Mouse (Mus musculus) liver, adult 2 months (tissue): ENCODE results near the gene Slc5a10. TPM values are rescaled to one million over a fixed set of nuclear protein-coding genes. Genes with fewer than 3 reads are reported as not detected.
A peak's percentile ranks its signal among the peaks of the same experiment; 100 is the strongest.

Experiments used
- DNase-seq: peaks from one replicate; pipeline ENCODE4 v3.0.0-alpha.2; 2011; ENCODE audit warnings: low read depth, low spot score; ENCODE audit errors: extremely low read depth
- H3K27ac ChIP-seq: fragments of 200-500 bp; replicated peaks from 2 replicates; pipeline ENCODE4 v1.5.1; 2012; ENCODE audit warnings: low read depth, mild to moderate bottlenecking, control low read depth, inconsistent platforms, low read length; ENCODE audit not compliant: insufficient read depth
- H3K27me3 ChIP-seq: fragments of 200-500 bp; 2 replicates; pipeline ENCODE4 v1.6.1; 2012; ENCODE audit warnings: mild to moderate bottlenecking, moderate library complexity, low read length, inconsistent platforms; ENCODE audit not compliant: control insufficient read depth, insufficient read depth
- H3K36me3 ChIP-seq: fragments of 200-500 bp; 2 replicates; pipeline ENCODE4 v1.6.1; 2012; ENCODE audit warnings: low read length, inconsistent platforms; ENCODE audit not compliant: control insufficient read depth, insufficient read depth
- H3K4me1 ChIP-seq: fragments of 200-500 bp; 2 replicates; pipeline ENCODE4 v1.6.1; 2011; ENCODE audit warnings: low read length; ENCODE audit not compliant: control insufficient read depth, insufficient read depth
- H3K4me3 ChIP-seq: fragments of 200-500 bp; 2 replicates; pipeline ENCODE4 v1.5.1; 2011; ENCODE audit warnings: low read depth, mild to moderate bottlenecking, control low read depth, low read length, moderate library complexity; ENCODE audit not compliant: insufficient read depth
- H3K79me2 ChIP-seq: fragments of 200-500 bp; 2 replicates; pipeline ENCODE4 v1.6.1; 2012; ENCODE audit warnings: inconsistent platforms, mild to moderate bottlenecking, low read length, moderate library complexity; ENCODE audit not compliant: control insufficient read depth, insufficient read depth
- H3K9ac ChIP-seq: fragments of 200-500 bp; 2 replicates; pipeline ENCODE4 v1.6.1; 2012; ENCODE audit warnings: low read depth, mild to moderate bottlenecking, control low read depth, inconsistent platforms, low read length
- CTCF ChIP-seq: fragments of 200-500 bp; IDR thresholded peaks from 2 replicates; pipeline ENCODE4 v1.5.1; 2011; ENCODE audit warnings: low read depth, low read length, control low read depth
- POLR2A ChIP-seq: fragments of 200-500 bp; IDR thresholded peaks from 2 replicates; pipeline ENCODE4 v1.6.1; 2011; ENCODE audit warnings: low read length, control low read depth; ENCODE audit not compliant: insufficient read depth; ENCODE audit errors: extremely low read depth
- WGBS: fragments of 180-500 bp; shearing (Covaris S2); methylation state at CpG from one replicate; pipeline ENCODE4 v1.1.7; 2018; 5-methylcytosine and 5-hydroxymethylcytosine counted together
- polyA plus RNA-seq: library from polyadenylated mRNA; depleted of rRNA; stranded (reverse); fragments of >200 nt; gene quantifications from 2 replicates; pipeline ENCODE4 v1.2.3, GENCODE M21; 2012
- total RNA-seq: library from RNA; depleted of rRNA; stranded (reverse); fragments of >200 nt; gene quantifications from 2 replicates; pipeline ENCODE4 v1.2.3, GENCODE M21; 2014

Slc5a10 gene
- total and polyA plus RNA-seq, 2 experiments, result not detected

DNA sequence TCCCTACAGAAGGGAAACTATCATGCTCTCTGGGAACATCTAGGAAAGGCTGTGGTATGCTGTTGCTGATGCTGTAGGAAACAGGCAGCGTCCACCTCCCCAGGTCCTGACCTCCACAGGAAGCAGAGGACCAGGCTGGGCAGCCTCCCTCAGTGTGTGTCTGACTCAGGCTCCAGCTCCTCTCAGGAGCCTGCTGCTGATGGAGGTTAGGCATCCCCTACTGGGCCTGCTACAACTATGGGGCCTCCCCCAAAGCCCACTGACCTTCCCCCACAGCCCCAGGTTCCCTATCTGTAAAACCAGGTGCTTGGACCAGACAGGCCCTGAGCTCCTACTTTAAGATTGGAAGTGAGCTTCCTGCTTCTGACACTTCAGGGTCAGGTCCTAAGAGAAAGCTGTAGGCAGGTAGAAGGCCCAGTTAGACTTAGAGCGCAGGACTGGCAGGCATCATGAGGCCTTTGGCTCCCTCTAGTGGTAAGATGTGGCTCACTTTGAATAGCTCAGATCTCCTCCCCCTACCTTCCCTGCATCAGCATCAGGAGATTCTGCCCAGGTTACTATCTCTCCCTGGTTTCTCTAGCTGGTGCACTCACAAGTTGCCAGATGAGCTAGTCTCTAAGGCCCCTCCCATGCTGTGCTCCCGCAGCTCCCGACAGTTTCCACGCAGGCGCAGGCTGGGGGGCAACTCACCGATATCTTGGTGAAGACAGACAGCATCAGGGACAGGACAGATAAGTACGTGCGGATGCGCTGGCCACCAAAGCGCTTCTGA, 6.1 kb downstream of the Slc5a10 start:
- peak; percentile 61 for DNase-seq
- H3K27me3 ChIP-seq, result no peaks in the 10 kb centered on the region
- no peaks in the 10 kb centered on the region for H3K36me3 ChIP-seq
- H3K4me3 ChIP-seq, result no peak overlapping the region
- no peak for TF ChIP-seq POLR2A
- TF ChIP-seq CTCF, result peak; percentile 81
- H3K27ac ChIP-seq, result no peak overlapping the region
- H3K4me1 ChIP-seq, result no peaks in the 10 kb centered on the region
- no peaks in the 10 kb centered on the region for H3K79me2 ChIP-seq
- WGBS, result 45% methylated on average over 11 of the region's 11 CpGs
- no peak overlapping the region for H3K9ac ChIP-seq

DNA sequence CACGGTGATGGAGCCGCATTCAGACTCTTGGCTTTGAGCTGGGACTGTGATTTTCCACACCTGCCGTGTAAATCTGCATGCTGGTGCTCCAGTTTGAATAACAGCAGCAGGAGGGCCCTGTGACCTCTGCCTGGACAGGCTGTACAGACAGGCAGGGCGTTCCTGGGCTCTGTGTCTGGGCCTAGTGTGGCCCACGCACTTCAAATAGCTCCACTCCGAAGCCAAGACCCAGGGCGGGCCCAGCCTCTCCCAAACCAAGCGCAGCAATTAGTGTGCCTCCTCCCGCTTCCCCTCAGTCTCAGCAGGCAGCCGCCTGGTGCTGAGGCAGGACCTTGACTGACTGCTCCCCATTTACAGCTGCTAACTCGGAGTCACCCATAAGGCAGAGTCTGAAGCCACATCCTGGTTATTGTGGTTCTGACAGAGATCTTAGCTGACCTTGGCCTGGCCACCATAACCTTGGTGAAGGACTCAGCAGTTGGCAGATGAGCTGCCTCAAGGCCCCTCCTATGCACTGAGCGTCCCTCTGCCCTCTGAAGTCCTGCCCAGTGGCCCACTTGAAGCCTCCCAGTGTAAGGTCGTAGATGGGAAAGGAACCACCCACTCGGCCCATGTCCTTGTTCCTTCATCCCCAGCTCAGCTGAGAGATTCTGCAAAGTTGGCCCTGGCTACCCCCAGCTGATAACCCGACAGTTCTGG, 7.3 kb downstream of the Slc5a10 start:
- H3K9ac ChIP-seq, result no peak overlapping the region
- no peaks in the 10 kb centered on the region for H3K36me3 ChIP-seq
- H3K79me2 ChIP-seq, result no peaks in the 10 kb centered on the region
- H3K4me3 ChIP-seq, result no peak overlapping the region
- no peaks in the 10 kb centered on the region for H3K27me3 ChIP-seq
- no peaks in the 10 kb centered on the region for H3K4me1 ChIP-seq
- 91% methylated on average over 15 of the region's 15 CpGs for WGBS
- no peak for DNase-seq
- no peak for TF ChIP-seq POLR2A
- no peak for TF ChIP-seq CTCF
- H3K27ac ChIP-seq, result no peak overlapping the region

DNA sequence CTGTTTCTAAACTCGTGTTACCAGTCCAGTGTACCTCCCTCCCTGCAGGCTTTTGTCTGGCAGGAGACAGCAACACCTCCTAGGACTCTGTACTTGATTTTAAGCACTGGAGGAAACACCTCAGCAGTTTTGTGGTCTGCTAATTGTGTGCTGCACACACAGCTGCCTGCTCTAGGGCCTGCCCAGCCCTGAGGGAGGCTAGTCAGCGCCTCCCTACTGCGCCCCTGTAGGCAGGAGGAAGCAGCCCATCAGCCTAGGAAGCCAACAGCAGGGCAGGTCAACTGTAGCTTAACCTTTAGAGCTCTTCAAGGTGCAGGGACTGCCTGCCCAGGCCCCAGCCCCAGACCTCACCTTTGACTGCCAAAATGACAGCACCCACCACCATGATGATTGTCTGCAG, 11.7 kb downstream of the Slc5a10 start:
- Histone ChIP-seq H3K4me3 (no peak overlapping the region), H3K27ac (no peak overlapping the region), H3K36me3 (no peaks in the 10 kb centered on the region), H3K4me1 (no peaks in the 10 kb centered on the region), H3K79me2 (no peaks in the 10 kb centered on the region), H3K27me3 (no peaks in the 10 kb centered on the region), H3K9ac (no peak overlapping the region)
- TF ChIP-seq POLR2A, result no peak
- no peak for TF ChIP-seq CTCF
- WGBS, result 78% methylated on average over 3 of the region's 3 CpGs
- no peak for DNase-seq

DNA sequence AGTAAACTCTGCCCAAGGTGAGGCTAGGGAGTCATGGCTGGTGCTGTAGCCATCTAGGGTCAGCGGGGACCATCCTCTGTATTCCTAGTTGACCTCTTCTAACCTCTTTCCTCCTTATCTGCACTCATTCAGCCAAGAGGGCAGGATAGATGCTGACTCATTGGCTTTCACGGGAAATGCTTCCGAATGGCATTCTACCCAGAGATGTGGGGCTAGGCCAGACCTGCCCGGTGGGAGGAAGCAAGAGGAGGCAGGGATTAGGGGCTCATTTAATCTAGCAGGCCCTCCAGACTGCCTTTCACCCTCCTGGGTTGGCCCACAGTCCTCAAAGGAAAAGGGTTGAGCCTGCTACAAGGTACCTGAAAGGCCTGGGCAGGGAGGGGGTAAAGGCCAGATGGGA, 14.4 kb downstream of the Slc5a10 start:
- WGBS, result 63% methylated on average over 4 of the region's 4 CpGs
- no peak for TF ChIP-seq CTCF
- TF ChIP-seq POLR2A, result no peak

DNA sequence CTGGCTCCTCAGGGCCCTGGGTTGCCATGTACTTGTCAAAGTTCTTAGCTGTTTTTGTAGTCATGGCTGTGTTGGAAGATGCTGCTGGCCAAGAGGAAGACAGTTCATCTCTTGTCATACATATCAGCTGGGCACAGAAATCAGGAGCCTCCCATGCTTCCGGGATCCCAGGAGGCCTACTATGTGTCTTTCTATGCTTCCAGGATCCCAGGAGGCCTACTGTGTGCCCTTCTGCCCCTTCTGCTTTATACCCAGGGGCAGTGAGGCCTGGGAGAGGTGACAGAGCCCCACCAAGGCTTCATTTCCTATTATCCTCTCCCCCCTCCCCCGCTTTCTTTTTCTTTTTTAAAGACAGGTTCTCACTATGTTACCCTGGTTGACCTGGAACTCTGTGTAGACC, 15.0 kb downstream of the Slc5a10 start:
- no peaks in the 10 kb centered on the region for H3K4me1 ChIP-seq
- no peak overlapping the region for H3K27ac ChIP-seq
- H3K27me3 ChIP-seq, result no peaks in the 10 kb centered on the region
- H3K79me2 ChIP-seq, result no peaks in the 10 kb centered on the region
- H3K36me3 ChIP-seq, result no peaks in the 10 kb centered on the region
- no peak overlapping the region for H3K9ac ChIP-seq
- H3K4me3 ChIP-seq, result no peak overlapping the region
- DNase-seq, result no peak
- no peak for TF ChIP-seq POLR2A
- no peak for TF ChIP-seq CTCF
- 87% methylated on average over 2 of the region's 2 CpGs for WGBS

More for the DNA sequence above, 14.4 kb downstream of the Slc5a10 start:
- Histone ChIP-seq H3K9ac (no peak overlapping the region), H3K36me3 (no peaks in the 10 kb centered on the region), H3K4me1 (no peaks in the 10 kb centered on the region), H3K4me3 (no peak overlapping the region), H3K27me3 (no peaks in the 10 kb centered on the region), H3K79me2 (no peaks in the 10 kb centered on the region), H3K27ac (no peak overlapping the region)
- no peak for DNase-seq

DNA sequence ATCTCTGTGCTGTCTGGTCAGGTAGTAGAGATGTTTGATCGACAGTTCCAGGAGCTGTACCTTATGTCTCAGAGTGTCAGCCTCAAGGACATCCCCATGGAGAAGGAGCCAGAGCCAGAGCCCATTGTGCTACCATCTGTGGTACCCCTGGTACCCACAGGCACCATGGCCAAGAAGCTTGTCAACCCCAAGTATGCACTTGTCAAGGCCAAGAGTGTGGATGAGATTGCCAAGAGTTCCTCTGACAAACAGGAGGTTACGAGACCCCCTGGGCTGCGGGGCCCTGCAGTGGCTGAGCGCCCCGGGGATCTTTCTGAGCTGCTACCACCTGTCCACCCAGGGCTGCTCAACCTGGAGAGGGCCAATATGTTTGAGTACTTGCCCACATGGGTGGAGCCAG, 18.1 kb downstream of the Slc5a10 start:
- DNase-seq, result no peak
- Histone ChIP-seq H3K4me1 (peaks cover 4% of the 10 kb centered on the region; the same call in 1 of the 2 replicates), H3K27ac (no peak overlapping the region), H3K36me3 (no peaks in the 10 kb centered on the region), H3K27me3 (no peaks in the 10 kb centered on the region), H3K4me3 (no peak overlapping the region), H3K9ac (no peak overlapping the region), H3K79me2 (no peaks in the 10 kb centered on the region)
- TF ChIP-seq POLR2A (no peak), CTCF (no peak)
- 93% methylated on average over 5 of the region's 5 CpGs for WGBS
